ENCODE assay signal across 9 mouse cellular contexts in genomic region chr9:15685215-15685614, GRCm38 (mm10). TPM values are rescaled to one million over a fixed set of nuclear protein-coding genes. Genes with fewer than 3 reads are reported as not detected.
A peak's percentile ranks its signal among the peaks of the same experiment; 100 is the strongest.
DNase-seq lines count a peak whose midpoint lies in the region; ATAC-seq and TF ChIP-seq lines count a peak whose summit lies in the region.
"Had no signal": no experiment of that assay in that cellular context is flagged by ENCODE, and none has a peak within 500 bp of the region (broad histone marks: within the 10 kb centered on the region; RNA-seq: fewer than 3 reads in every experiment).

No protein-coding gene starts in this region.

- intact Hi-C loops in heart, postnatal 14 days (cut with DNase I): loop anchor here (1.0 kb wide), 1 partner anchor 195 kb away; no protein-coding TSS in a partner anchor

- peak; percentile 53; the same call in 1 of the 2 replicates for ATAC-seq in neutrophil, adult 5-6 weeks (ENCODE audit: extremely low read depth, insufficient number of reproducible peaks, low FRiP score, poor library complexity, severe bottlenecking)

- peak; percentile 60 for DNase-seq in ES-CJ7 (ENCODE audit: low read depth, low spot score)
- peak; percentile 69 to 84 for DNase-seq in heart, postnatal 14 days
- DNase-seq in kidney, postnatal 4 days: peak; percentile 74 to 80
- DNase-seq in lung, adult 18-20 months: peak; percentile 36 to 72
- peak; percentile 68 for DNase-seq in thymus, postnatal 25 days

- H3K27ac ChIP-seq in bone marrow macrophage, adult 2 months (ENCODE audit: insufficient read depth, low read depth, low read length): no peak overlapping the region
- no peak overlapping the region for H3K27ac ChIP-seq in embryonic fibroblast, embryonic 13.5 days (ENCODE audit: insufficient read depth, low read length)

- no peak for TF ChIP-seq POLR2A in bone marrow macrophage, adult 2 months (IDR thresholded peaks at IDR 0.05; ENCODE audit: borderline replicate concordance, low read depth, low read length)
- TF ChIP-seq POLR2A in embryonic fibroblast, embryonic 13.5 days (IDR thresholded peaks at IDR 0.05; ENCODE audit: low read depth, low read length): no peak

- no peaks in the 10 kb centered on the region for H3K4me1 ChIP-seq in bone marrow macrophage, adult 2 months (ENCODE audit: control insufficient read depth, insufficient read depth, low read length)
- no peaks in the 10 kb centered on the region for H3K4me1 ChIP-seq in embryonic fibroblast, embryonic 13.5 days (ENCODE audit: control insufficient read depth, insufficient read depth, low read length)

- TF ChIP-seq CTCF in bone marrow macrophage, adult 2 months (IDR thresholded peaks at IDR 0.05; ENCODE audit: low read depth, low read length): peak; percentile 71
- peak; percentile 27; the same call in 1 of the 2 replicates for TF ChIP-seq CTCF in embryonic fibroblast, embryonic 13.5 days (IDR thresholded peaks at IDR 0.05; ENCODE audit: borderline replicate concordance, insufficient read depth, low read length)

- H3K4me3 ChIP-seq in bone marrow macrophage, adult 2 months (ENCODE audit: insufficient read depth, low read length): no peak overlapping the region
- H3K4me3 ChIP-seq in embryonic fibroblast, embryonic 13.5 days (ENCODE audit: insufficient read depth, low read length): no peak overlapping the region

RNA-seq across cellular contexts. Expression of gene Slc36a4, which starts 24.3 kb away (rescaled TPM):
- polyA plus RNA-seq in bone marrow macrophage, adult 2 months (2012; ENCODE audit: insufficient read depth, insufficient read length, missing spikeins): 16.0 and 19.0 TPM in 2 replicates
- 20.2 and 23.8 TPM in 2 replicates for polyA plus RNA-seq in embryonic fibroblast, embryonic 13.5 days (2011; ENCODE audit: insufficient read length, low read depth, missing spikeins)
- 10 to 100 TPM; 11.9 to 12.3 TPM for total RNA-seq in heart, postnatal 14 days (2021)
- total RNA-seq in neutrophil, adult 5-6 weeks (2017): 4.1 and 4.8 TPM in 2 replicates

RNA-seq across cellular contexts. Expression of gene Deup1, which starts 57.5 kb away (rescaled TPM):
- not detected in 2 replicates for polyA plus RNA-seq in bone marrow macrophage, adult 2 months (2012; ENCODE audit: insufficient read depth, insufficient read length, missing spikeins)
- not detected in 2 replicates for polyA plus RNA-seq in embryonic fibroblast, embryonic 13.5 days (2011; ENCODE audit: insufficient read length, low read depth, missing spikeins)
- total RNA-seq in heart, postnatal 14 days (2021): under 1 TPM; 0.24 to 0.26 TPM
- total RNA-seq in neutrophil, adult 5-6 weeks (2017): not detected in 2 replicates
- total RNA-seq: gastrocnemius, postnatal 36 days had no signal
